Mouse (Mus musculus) fat pad, adult 2 months (tissue): ENCODE measurements around the gene Serpina3i.
"Not testable (repeated sequence)": the region's sequence is repeated elsewhere in the genome, so short reads cannot be mapped to it uniquely, and the experiment has no call there.

Experiments used
- DNase-seq: peaks from one replicate; pipeline ENCODE4 v3.0.0-alpha.2; 2011; ENCODE audit warnings: low read depth, low spot score; ENCODE audit errors: extremely low read depth

Gene Serpina3i

GRCm38 (mm10) chr12:104262863-104263262 is at the start of gene Serpina3i:
Gene Serpina3i (plus strand): TSS chr12:104263122.
- DNase-seq: no peak

GRCm38 (mm10) chr12:104213689-104214444 is 49.1 kb upstream of the Serpina3i start:
- no peak for DNase-seq

- no peak for DNase-seq
Measured at GRCm38 (mm10) chr12:104214445-104214753, 48.5 kb upstream of the Serpina3i start, which contains the start of gene Serpina3f. Gene Serpina3f (plus strand): TSS chr12:104214544.

GRCm38 (mm10) chr12:104215249-104215648 is 47.7 kb upstream of the Serpina3i start:
- no peak for DNase-seq

- DNase-seq: no peak
Measured at GRCm38 (mm10) chr12:104221616-104222015, 41.3 kb upstream of the Serpina3i start.

GRCm38 (mm10) chr12:104223690-104224089 is 39.2 kb upstream of the Serpina3i start:
- DNase-seq: no peak

- no peak for DNase-seq
Measured at GRCm38 (mm10) chr12:104224598-104225300, 38.2 kb upstream of the Serpina3i start.

- no peak for DNase-seq
Measured at GRCm38 (mm10) chr12:104230762-104231161, 32.2 kb upstream of the Serpina3i start.

GRCm38 (mm10) chr12:104235915-104236314 is 27.0 kb upstream of the Serpina3i start, which contains the start of gene Serpina3g:
Gene Serpina3g (plus strand): TSS chr12:104236245.
- no peak for DNase-seq

- DNase-seq: not testable (repeated sequence)
Measured at GRCm38 (mm10) chr12:104238048-104238447, 24.9 kb upstream of the Serpina3i start.

- DNase-seq: no peak
Measured at GRCm38 (mm10) chr12:104243307-104243706, 19.6 kb upstream of the Serpina3i start.

GRCm38 (mm10) chr12:104245092-104245491 is 17.8 kb upstream of the Serpina3i start:
- no peak for DNase-seq

- no peak for DNase-seq
Measured at GRCm38 (mm10) chr12:104245595-104245994, 17.3 kb upstream of the Serpina3i start.

- peak; percentile 39 for DNase-seq
Measured at GRCm38 (mm10) chr12:104247553-104248002, 15.3 kb upstream of the Serpina3i start.

GRCm38 (mm10) chr12:104248231-104248630 is 14.7 kb upstream of the Serpina3i start:
- no peak for DNase-seq

GRCm38 (mm10) chr12:104261041-104261440 is 1.9 kb upstream of the Serpina3i start:
- DNase-seq: no peak

- DNase-seq: no peak
Measured at GRCm38 (mm10) chr12:104266374-104266773, 3.5 kb downstream of the Serpina3i start.

GRCm38 (mm10) chr12:104278216-104279055 is 15.5 kb downstream of the Serpina3i start:
- no peak for DNase-seq

- DNase-seq: no peak
Measured at GRCm38 (mm10) chr12:104279056-104279435, 16.1 kb downstream of the Serpina3i start.

GRCm38 (mm10) chr12:104283380-104283779 is 20.5 kb downstream of the Serpina3i start:
- no peak for DNase-seq

GRCm38 (mm10) chr12:104288336-104288735 is 25.4 kb downstream of the Serpina3i start:
- DNase-seq: no peak
